Mouse (Mus musculus) spleen, embryonic (tissue): ENCODE measurements at regions not wholly inside any gene's neighbourhood (a gene's known extent, or its start where the extent isn't known, plus 50 kb on each side); places are given as distances from the start of the nearest gene placed in this dataset.

ENCODE experiments used
- CTCF ChIA-PET: fragments of 350-600 bp; sonication (Branson Sonifier 250); formaldehyde crosslinking; loops from one replicate; lab custom pipeline; 2022; lab: Charles Lee

DNA sequence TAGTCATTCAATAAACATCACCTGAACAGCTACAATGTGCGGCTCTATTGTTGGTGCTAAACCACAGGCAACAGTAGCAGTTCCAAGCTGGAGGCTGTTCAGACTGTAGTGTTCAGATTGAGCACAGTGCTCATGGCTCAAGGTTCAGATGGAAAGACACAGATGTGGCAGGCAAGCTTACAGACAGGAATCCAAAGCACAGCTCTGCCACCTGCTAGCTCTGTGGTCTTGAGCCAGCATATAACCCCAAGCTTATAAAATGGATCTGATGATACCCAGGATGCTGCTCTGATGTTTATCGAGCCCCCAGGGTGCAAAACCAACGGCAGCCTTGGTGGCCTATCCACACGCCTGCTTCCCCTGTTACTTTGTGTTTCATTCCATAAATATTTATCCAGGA is 53.2 kb upstream of the Arntl start:
- CTCF ChIA-PET, result no interaction called here

DNA sequence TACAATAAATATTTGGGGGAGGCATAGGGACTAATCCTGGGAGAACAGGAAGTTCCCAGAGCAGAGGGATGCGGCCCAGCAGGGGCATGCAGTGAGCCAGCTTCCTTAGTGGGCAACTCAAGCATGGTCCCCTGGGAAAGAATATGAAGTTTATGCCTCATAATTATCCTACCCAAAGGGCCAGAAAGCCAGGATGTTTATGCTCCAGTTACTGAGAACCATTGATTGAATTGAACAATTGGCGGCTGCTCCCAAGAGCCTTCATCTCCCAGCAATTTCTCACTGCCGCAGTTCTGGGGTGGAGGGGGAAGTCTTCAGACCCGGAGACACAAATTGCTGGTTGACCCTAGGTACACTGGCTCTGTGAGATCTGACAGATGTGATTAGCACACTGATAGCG is 50.9 kb upstream of the Arntl start:
- CTCF ChIA-PET, result no interaction called here

DNA sequence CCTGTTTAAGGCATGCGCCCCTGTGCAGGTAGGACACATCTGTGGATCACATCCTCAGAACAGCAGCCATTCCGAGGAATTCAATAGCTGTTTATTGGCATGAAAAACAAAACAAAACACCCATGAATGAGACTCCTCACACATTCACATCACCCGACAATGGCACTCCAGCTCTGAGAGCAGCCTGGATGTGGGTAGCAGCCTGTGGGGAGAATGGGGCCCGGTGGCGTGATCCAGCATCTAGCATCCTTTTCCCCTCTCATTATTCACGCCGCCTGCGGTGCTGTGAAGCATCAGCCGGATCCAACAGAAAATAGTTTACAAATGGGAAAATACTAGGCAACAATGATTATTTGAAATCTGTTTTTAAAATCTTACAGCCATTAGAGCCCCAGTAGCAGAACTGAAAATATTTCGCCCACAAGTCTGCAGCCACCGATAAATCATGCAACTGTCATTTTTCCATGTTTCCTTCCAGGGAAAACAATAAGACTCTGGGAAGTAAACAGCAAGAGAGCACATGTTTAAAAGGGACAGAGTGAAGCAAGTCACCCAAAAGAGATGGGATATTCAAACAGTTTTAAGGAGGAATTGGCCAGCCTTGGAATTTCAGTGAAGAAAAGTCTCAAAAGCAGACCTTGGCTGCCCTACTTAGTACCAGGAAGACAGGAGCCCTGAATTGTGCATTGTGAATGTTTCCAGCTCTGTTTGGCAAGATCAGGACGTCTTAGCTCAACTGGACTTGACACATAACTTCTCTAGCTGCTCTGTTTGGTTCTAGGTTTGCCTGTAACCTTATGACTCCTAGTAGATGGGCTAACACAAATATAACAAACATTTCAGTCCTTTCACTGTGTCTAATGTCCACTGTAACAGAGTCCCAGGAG is 50.2 kb upstream of the Arntl start:
- CTCF ChIA-PET, result no interaction called here
